Mouse (Mus musculus) C2C12 (cell line): Measurements from ENCODE around the gene Gsc2.

Experiments used
- CTCF ChIP-seq: IDR thresholded peaks from one replicate; pipeline ENCODE4 v1.5.1; 2011; ENCODE audit not compliant: control insufficient read depth, insufficient read depth, insufficient read length
- FOSL1 ChIP-seq: IDR thresholded peaks from one replicate; pipeline ENCODE4 v1.8.0; 2011; ENCODE audit warnings: mild to moderate bottlenecking, low read length; ENCODE audit not compliant: poor library complexity, insufficient read depth, severe bottlenecking
- MYOD1 ChIP-seq: IDR thresholded peaks from one replicate; pipeline ENCODE4 v1.6.1; 2011; ENCODE audit warnings: low read depth; ENCODE audit not compliant: control insufficient read depth, insufficient read length
- USF1 ChIP-seq: IDR thresholded peaks from one replicate; pipeline ENCODE4 v1.6.1; 2011; ENCODE audit warnings: low read depth, mild to moderate bottlenecking, control low read depth, moderate library complexity

GRCm38 (mm10) chr16:17950068-17950467, 35.2 kb upstream of the Gsc2 start:
- TF ChIP-seq CTCF (no peak), USF1 (no peak), FOSL1 (no peak), MYOD1 (no peak)
